Mouse (Mus musculus): Measurements from ENCODE around the gene Gm10697.
"Not testable (repeated sequence)": the region's sequence is repeated elsewhere in the genome, so short reads cannot be mapped to it uniquely, and the experiment has no call there.

Gene Gm10697

DNA sequence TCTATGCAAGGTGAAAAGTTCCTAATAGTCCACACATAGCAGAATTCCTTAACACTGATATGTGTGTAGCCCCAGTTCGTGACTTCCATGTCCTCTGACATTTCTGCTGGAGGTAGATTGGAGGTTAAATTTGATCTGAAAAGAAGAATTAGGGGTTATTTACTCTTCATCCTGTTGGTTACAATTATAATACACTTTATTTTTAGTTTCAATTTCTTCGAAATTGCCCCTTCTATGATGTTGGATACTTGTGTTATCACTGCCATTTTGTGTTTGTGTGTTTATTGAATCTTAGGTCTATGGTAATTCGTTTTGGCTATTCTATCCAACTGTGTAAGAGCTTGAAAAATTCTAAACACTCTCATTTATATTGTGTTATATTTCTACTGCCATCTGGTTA, at the start of gene Gm10697:
Gene Gm10697 (minus strand): TSS at position 101 of the 400 bp plus-strand sequence.
- not testable (repeated sequence) for DNase-seq

GRCm38 (mm10) chr3:94115071-94115470, 42.6 kb upstream of the Gm10697 start:
- DNase-seq: not testable (repeated sequence)

GRCm38 (mm10) chr3:94054785-94055184, 17.7 kb downstream of the Gm10697 start, which contains the start of gene Gm9125:
Gm9125 (minus strand) TSS chr3:94054885.
- DNase-seq: not testable (repeated sequence)

DNA sequence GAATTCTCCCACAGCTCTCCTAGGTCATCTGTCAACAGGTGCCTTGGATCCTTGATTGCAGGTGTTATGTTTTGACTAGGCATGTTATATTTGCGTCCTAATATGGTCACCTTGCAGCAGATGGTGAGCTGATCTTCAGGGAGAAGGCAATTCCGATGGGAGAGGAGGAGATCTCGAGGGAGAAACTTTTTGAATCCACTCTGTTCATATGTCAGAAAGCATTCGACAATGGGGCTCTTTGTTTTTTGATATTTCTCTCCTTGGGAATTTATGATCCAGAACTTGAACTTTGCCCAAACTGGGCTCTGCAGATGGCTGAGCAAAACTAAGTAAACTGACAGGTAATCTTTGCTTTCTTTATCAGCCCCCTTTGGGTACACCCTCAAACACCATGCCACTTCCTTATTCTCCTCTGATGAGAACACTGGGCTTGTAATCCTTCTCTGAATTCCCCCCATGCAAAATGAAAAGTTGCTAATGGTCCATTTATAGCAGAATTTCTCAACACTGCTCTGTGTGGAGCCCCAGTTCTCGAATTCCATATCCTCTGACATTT, 22.8 kb downstream of the Gm10697 start:
- DNase-seq: not testable (repeated sequence)

GRCm38 (mm10) chr3:94038241-94038640, 34.2 kb downstream of the Gm10697 start:
- not testable (repeated sequence) for DNase-seq

GRCm38 (mm10) chr3:94034400-94034799, 38.0 kb downstream of the Gm10697 start:
- DNase-seq: not testable (repeated sequence)
